Mouse (Mus musculus): Measurements from ENCODE around the gene Arrdc2. TPM values are rescaled to one million over a fixed set of nuclear protein-coding genes. Genes with fewer than 3 reads are reported as not detected.

Arrdc2 gene
- total RNA-seq, 2 experiments from 2014 or later, result 58.3 to 202 TPM

- no peak for DNase-seq (ENCODE audit: low spot score)
These were observed 28.4 kb downstream of the Arrdc2 start for GRCm38 (mm10) chr8:70810962-70811680.

GRCm38 (mm10) chr8:70808955-70809701, 30.4 kb downstream of the Arrdc2 start:
- no peak for DNase-seq (ENCODE audit: low spot score)

- DNase-seq (ENCODE audit: low spot score), result no peak
These were observed 31.3 kb downstream of the Arrdc2 start, which contains the start of gene Il12rb1 for GRCm38 (mm10) chr8:70808239-70808638. TSS of gene Il12rb1 (plus strand) at chr8:70808449.

- no peak for DNase-seq (ENCODE audit: low spot score)
These were observed 32.2 kb downstream of the Arrdc2 start for GRCm38 (mm10) chr8:70807304-70807703.

GRCm38 (mm10) chr8:70806541-70806940, 33.0 kb downstream of the Arrdc2 start:
- DNase-seq (ENCODE audit: low spot score), result no peak

- peak; percentile 89 for DNase-seq (ENCODE audit: low spot score)
These were observed 34.9 kb downstream of the Arrdc2 start, which contains the start of gene Mast3 for GRCm38 (mm10) chr8:70804481-70805206. TSS of gene Mast3 (minus strand) at chr8:70805054.

- DNase-seq (ENCODE audit: low spot score), result peak; percentile 47
These were observed 35.6 kb downstream of the Arrdc2 start for GRCm38 (mm10) chr8:70803761-70804480.

GRCm38 (mm10) chr8:70802786-70803510, 36.6 kb downstream of the Arrdc2 start:
- no peak for DNase-seq (ENCODE audit: low spot score)

- no peak for DNase-seq (ENCODE audit: low spot score)
These were observed 37.7 kb downstream of the Arrdc2 start for GRCm38 (mm10) chr8:70801830-70802229.

GRCm38 (mm10) chr8:70801156-70801555, 38.4 kb downstream of the Arrdc2 start:
- DNase-seq (ENCODE audit: low spot score), result no peak

GRCm38 (mm10) chr8:70800648-70801047, 38.9 kb downstream of the Arrdc2 start:
- no peak for DNase-seq (ENCODE audit: low spot score)

GRCm38 (mm10) chr8:70798281-70798680, 41.2 kb downstream of the Arrdc2 start:
- peak; percentile 75 for DNase-seq (ENCODE audit: low spot score)

- peak; percentile 88 for DNase-seq (ENCODE audit: low spot score)
These were observed 42.1 kb downstream of the Arrdc2 start for GRCm38 (mm10) chr8:70797081-70798070.

GRCm38 (mm10) chr8:70796403-70797080, 43.0 kb downstream of the Arrdc2 start:
- no peak for DNase-seq (ENCODE audit: low spot score)

- DNase-seq (ENCODE audit: low spot score), result no peak
These were observed 44.1 kb downstream of the Arrdc2 start for GRCm38 (mm10) chr8:70795370-70795769.

GRCm38 (mm10) chr8:70794215-70794614, 45.3 kb downstream of the Arrdc2 start:
- DNase-seq (ENCODE audit: low spot score), result no peak

- DNase-seq (ENCODE audit: low spot score), result no peak
These were observed 46.8 kb downstream of the Arrdc2 start for GRCm38 (mm10) chr8:70792700-70793099.

GRCm38 (mm10) chr8:70791975-70792691, 47.4 kb downstream of the Arrdc2 start:
- DNase-seq (ENCODE audit: low spot score), result peak; percentile 96
